Mouse (Mus musculus): ENCODE measurements at regions not wholly inside any gene's neighbourhood (a gene's known extent, or its start where the extent isn't known, plus 50 kb on each side); places are given as distances from the start of the nearest gene placed in this dataset.

DNA sequence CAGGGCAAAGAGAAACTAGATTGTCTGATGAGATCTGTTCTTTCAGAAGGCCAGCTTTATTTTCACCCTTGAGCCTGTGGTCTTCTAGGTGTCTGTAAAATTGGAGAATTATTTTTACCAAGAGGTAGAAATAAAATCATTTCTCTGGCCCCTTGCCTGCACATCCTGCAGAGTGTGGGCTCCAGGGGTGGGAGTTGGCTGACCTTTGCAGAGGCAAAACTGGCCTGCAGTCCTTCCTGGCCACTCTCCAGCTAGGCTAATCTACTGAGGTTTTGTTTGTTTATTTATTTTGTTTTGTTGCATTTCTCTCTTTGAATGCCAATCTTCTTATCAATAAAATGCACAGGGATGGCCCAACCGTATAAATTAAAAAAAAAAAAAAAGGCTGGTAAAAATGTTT is 156.4 kb upstream of the Map1b start:
- TF ChIP-seq POLR2A (IDR thresholded peaks at IDR 0.05; ENCODE audit: extremely low read depth, insufficient read depth, low read length) (no peak), CTCF (IDR thresholded peaks at IDR 0.05; ENCODE audit: extremely low read depth, insufficient read depth, low read length) (no peak)

Data from cortical plate, adult 2 months (tissue).